Mouse (Mus musculus) left cerebral cortex, postnatal 14 days (tissue): Measurements from ENCODE around the gene Pcbp2. TPM values are rescaled to one million over a fixed set of nuclear protein-coding genes. Genes with fewer than 3 reads are reported as not detected.

ENCODE experiments used
- DNase-seq, 2 experiments: peaks; one replicate each; pipeline ENCODE4 v3.0.0; 2021 to 2022; ENCODE audit warnings: low spot score in 2 of 2, mixed read lengths in 1 of 2
- intact Hi-C: fragments of 180-260 bp; cut with DNase I; formaldehyde crosslinking; loops from one replicate; pipeline ENCODE4 v1.15.1; 2025
- total RNA-seq, 2 experiments: library from RNA; stranded (reverse); gene quantifications; 2 replicates each; pipeline ENCODE4 v1.2.3; 2021

Pcbp2 gene
- total RNA-seq, 2 experiments from 2014 or later, result 436 to 453 TPM

DNA sequence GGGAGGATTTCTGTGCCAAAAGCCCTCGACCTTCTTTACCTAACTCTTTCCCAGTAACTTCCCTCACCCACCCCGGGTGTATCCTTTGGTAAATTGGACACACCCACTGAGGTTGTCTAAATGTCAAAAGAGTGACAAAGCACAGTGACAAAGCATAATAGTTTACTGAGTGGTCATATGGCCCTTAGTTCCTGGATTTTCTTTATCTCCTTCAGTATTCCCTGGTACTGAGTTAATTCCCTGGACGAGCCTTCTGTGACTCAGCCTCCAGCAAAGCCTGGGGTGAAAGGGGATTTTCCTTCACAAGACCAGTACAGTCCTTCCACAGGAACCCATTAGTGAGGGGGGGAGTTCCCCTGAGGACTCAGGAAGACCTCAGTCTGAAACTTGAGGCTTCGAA, 9.4 kb upstream of the Pcbp2 start:
- no peak for DNase-seq

DNA sequence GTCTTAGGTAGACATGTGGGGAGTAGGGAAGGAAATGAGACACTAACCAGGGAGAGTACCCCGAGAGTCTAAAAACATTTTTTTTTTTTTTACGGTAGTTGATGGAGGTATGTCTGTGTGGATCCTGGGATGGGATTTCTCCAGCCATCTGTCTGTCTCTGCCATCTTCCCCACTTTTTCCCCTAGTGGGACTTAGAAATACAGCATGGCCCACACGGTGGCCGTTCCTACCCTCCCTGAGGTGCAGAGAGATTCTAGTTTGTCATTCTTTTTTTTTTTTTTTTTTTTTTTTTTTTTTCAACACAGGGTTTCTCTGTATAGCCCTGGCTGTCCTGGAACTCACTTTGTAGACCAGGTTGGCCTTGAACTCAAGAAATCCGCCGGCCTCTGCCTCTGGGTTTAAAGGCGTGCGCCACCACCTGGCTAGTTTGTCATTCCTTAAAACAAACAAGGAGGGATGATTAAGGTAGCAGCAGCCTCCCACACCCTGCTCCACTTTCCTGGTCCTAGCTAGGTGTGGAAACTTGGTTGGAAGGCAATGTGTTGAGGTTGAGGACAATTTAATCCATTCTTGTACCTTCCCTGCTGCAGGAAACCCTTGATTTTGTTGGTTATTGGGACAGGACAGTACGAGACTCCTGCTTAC, 8.8 kb upstream of the Pcbp2 start:
- intact Hi-C loops, result no loop called here
- DNase-seq, result no peak

More for the DNA sequence above, 9.4 kb upstream of the Pcbp2 start:
- intact Hi-C loops, result no loop called here

- DNase-seq, result peak in 1 of 2 experiments; percentile 41
Observed at GRCm38 (mm10) chr15:102463666-102464065, 6.7 kb upstream of the Pcbp2 start.

GRCm38 (mm10) chr15:102468675-102469370, 1.5 kb upstream of the Pcbp2 start:
- intact Hi-C loops, result no loop called here
- no peak for DNase-seq

More at GRCm38 (mm10) chr15:102463666-102464065, 6.7 kb upstream of the Pcbp2 start:
- intact Hi-C loops, result no loop called here

- intact Hi-C loops, result loop anchor here (5.0 kb wide), 1 partner anchor 42 kb away; no protein-coding TSS in a partner anchor
- peak; percentile 77 to 80 for DNase-seq
Observed at GRCm38 (mm10) chr15:102470605-102471294, 411 bp downstream of the Pcbp2 start.

GRCm38 (mm10) chr15:102471295-102471645, 931 bp downstream of the Pcbp2 start:
- intact Hi-C loops, result loop anchor here (5.0 kb wide), 1 partner anchor 41 kb away; no protein-coding TSS in a partner anchor
- no peak for DNase-seq

DNA sequence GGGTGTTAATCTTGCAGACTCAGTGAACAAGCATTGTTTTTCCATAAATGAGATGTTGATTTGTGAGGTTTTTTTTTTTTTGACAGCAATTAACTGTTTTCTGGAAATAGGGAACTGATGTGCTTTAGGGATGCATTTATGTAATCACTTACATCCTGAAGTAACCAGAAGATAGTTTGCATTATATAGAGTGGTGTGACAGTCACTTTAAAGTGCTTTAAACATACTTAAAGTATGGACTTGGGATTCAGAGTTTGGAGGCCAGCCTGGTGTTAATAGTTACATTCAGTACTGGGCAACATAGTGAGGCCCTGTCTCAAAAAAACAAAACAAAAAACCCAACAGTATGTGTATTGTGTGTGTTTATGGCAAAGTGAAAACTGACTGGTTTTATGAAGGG, 1.4 kb downstream of the Pcbp2 start:
- intact Hi-C loops, result loop anchor here (5.0 kb wide), 1 partner anchor 41 kb away; no protein-coding TSS in a partner anchor

DNA sequence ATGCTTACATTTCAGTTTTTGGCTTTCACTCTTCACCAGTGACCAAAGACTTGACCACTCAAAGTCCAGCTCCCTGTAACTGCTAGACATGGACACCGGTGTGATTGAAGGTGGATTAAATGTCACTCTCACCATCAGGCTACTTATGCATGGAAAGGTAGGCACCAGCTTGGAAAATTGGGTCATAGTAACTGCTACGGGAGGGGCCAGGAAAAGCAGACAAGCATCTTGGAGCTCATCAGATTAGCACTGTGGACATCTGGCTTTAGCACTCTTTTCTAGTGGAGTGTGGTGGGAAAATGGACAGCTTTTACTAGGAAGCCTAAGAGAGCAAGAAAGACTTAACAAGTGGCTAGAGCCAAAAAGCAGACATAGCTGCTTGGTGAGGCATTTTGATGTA, 2.9 kb downstream of the Pcbp2 start:
- intact Hi-C loops, result loop anchor here (5.0 kb wide), 1 partner anchor 39 kb away; no protein-coding TSS in a partner anchor
- no peak for DNase-seq

More for the DNA sequence above, 1.4 kb downstream of the Pcbp2 start:
- no peak for DNase-seq

- intact Hi-C loops, result loop anchor here (5.0 kb wide), 1 partner anchor 38 kb away; no protein-coding TSS in a partner anchor
- no peak for DNase-seq
Observed at GRCm38 (mm10) chr15:102474520-102474919, 4.2 kb downstream of the Pcbp2 start.

- intact Hi-C loops, result no loop called here
Observed at GRCm38 (mm10) chr15:102483136-102483535, 12.8 kb downstream of the Pcbp2 start.

DNA sequence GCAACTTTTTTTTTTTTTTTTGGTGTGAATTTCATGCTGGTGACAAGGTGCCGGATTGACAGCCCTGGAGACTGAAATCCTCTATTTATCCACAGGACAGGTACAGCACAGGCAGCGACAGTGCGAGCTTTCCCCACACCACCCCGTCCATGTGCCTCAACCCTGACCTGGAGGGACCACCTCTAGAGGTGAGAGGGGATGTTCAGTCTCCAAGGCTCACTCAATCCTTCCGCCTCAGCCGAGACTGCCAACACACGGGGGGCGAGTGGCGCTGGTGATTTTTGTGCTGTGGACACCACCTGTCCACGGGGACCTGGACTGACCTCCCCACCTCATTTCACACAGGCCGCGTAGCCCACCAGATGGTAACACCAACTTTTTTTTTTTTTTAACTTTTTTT, 15.5 kb downstream of the Pcbp2 start:
- DNase-seq, result no peak
- intact Hi-C loops, result no loop called here

More at GRCm38 (mm10) chr15:102483136-102483535, 12.8 kb downstream of the Pcbp2 start:
- DNase-seq, result no peak

- intact Hi-C loops, result no loop called here
- DNase-seq, result no peak
Observed at GRCm38 (mm10) chr15:102487664-102488063, 17.3 kb downstream of the Pcbp2 start.

DNA sequence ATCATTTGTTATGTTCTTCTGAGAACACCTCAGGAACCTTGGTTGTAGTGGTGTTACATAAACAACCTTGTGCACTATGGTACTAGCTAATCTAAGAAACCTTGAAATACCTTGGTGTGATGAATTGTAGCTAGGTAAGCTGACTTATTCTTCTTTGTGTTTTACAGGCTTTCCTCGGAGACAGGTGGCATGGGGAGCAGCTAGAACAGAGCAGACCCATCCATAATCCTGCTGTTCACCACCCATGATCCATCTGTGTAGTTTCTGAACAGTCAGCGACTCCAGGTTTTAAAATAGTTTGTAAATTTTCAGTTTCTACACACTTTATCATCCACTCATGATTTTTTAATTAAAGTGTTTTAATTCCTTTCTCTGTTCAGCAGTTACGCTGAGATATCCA, 28.0 kb downstream of the Pcbp2 start:
- intact Hi-C loops, result no loop called here
- DNase-seq, result no peak

DNA sequence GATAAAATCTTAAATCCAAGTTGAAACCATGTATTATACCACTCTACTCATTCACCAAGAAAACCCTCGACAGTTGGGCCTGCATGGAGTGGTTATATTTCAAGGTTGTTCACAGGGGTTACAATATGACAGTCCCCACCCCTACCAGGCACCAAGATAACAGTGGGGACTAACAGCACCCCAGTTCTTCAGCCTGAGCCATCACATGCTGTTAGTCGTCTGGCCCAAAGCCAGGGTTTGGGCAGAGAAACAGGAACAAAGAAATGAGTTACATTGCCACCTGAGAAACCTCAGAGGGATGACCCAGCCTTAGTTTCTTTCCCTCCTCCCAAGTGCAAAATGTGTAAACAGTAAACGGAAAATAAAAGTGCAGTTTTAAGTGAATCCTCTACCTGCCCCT, 29.0 kb downstream of the Pcbp2 start:
- intact Hi-C loops, result no loop called here
- no peak for DNase-seq

GRCm38 (mm10) chr15:102499851-102500250, 29.5 kb downstream of the Pcbp2 start:
- no peak for DNase-seq
- intact Hi-C loops, result no loop called here

GRCm38 (mm10) chr15:102500479-102500878, 30.1 kb downstream of the Pcbp2 start:
- no peak for DNase-seq
- intact Hi-C loops, result no loop called here

GRCm38 (mm10) chr15:102501084-102501814, 30.9 kb downstream of the Pcbp2 start:
- intact Hi-C loops, result no loop called here
- DNase-seq, result no peak

DNA sequence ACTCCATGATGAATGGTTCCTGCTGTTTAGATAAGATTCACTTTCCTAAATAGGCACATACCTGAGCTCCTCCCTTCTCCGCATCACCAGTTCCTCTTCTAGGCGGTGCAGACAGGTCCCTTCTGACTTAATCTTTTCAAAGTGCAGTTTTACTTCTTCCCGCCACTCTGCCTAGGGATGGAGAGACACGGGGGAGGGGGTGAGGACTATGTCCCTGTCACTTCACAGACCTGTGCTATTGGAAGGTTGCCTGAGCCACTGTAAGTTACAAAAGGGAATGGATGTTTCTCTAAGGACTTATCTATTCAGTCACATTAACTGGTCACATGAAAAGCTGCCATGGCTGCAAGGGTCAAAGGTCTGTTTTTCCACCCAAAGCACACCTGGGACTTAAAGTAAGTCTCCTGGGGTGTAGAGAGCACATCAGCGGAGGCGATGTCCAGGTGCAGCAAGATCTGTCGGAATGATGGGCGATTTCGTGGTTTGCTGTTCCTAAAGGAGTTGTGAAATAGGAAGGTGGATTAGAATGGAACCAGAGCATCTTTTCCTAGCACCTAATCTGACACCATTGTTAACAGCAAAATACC, 32.0 kb downstream of the Pcbp2 start:
- DNase-seq, result no peak
- intact Hi-C loops, result no loop called here

DNA sequence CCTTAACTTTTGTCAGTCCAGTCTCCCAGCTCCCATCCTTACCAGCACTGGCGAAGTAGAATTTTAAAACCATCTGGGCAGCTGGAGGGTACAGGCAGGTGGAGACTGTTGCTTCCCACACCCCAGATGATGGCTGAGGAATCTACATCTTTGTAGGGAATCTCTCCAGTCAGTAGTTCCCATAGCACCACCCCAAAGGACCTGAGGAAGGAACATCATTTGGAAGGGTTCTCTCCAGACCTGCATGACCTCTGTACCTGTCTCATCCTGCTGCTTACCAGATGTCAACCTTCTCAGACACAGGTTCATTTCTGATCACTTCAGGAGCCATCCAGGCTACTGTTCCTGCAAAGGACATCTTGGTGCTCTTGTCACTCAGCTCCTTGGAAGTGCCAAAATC, 33.1 kb downstream of the Pcbp2 start, which contains the start of gene Gm10337:
TSS of gene Gm10337 (plus strand) at position 276 of the 400 bp plus-strand sequence.
- DNase-seq, result no peak
- intact Hi-C loops, result no loop called here
